Mouse (Mus musculus) forebrain, embryonic 11.5 days (tissue): ENCODE measurements around the gene Thsd4. TPM values are rescaled to one million over a fixed set of nuclear protein-coding genes. Genes with fewer than 3 reads are reported as not detected.
"Not testable (repeated sequence)": the region's sequence is repeated elsewhere in the genome, so short reads cannot be mapped to it uniquely, and the experiment has no call there.

Experiments used
- ATAC-seq: fragments of 200-750 bp; cut with Nextera tagmentation; replicated peaks from 2 replicates; pipeline ENCODE4 v1.8.0; 2017; ENCODE audit warnings: moderate TSS enrichment; ENCODE audit not compliant: low FRiP score
- DNase-seq: peaks from one replicate; pipeline ENCODE4 v3.0.0-alpha.2; 2017; ENCODE audit warnings: low spot score
- H3K27ac ChIP-seq: fragments of 300-500 bp; sonication (generic); 2 replicates; pipeline ENCODE4 v1.5.1; 2014; ENCODE audit warnings: low read depth, low read length
- H3K27me3 ChIP-seq: fragments of 300-500 bp; sonication (generic); 2 replicates; pipeline ENCODE4 v1.6.1; 2014; ENCODE audit warnings: mild to moderate bottlenecking, low read length, mixed read lengths; ENCODE audit not compliant: control insufficient read depth, insufficient read depth
- H3K36me3 ChIP-seq: fragments of 300-500 bp; sonication (generic); 2 replicates; pipeline ENCODE4 v1.6.1; 2014; ENCODE audit warnings: mild to moderate bottlenecking, low read length, moderate library complexity, mixed read lengths; ENCODE audit not compliant: control insufficient read depth, insufficient read depth
- H3K4me1 ChIP-seq: fragments of 300-500 bp; sonication (generic); replicated peaks from 2 replicates; pipeline ENCODE4 v1.6.1; 2014; ENCODE audit warnings: low read length, mixed read lengths; ENCODE audit not compliant: control insufficient read depth, insufficient read depth
- H3K4me2 ChIP-seq: fragments of 300-500 bp; sonication (generic); 2 replicates; pipeline ENCODE4 v1.6.1; 2014; ENCODE audit warnings: low read depth, mild to moderate bottlenecking, low read length, moderate library complexity, mixed read lengths; ENCODE audit not compliant: severe bottlenecking
- H3K4me3 ChIP-seq: fragments of 300-500 bp; sonication (generic); 2 replicates; pipeline ENCODE4 v1.5.1; 2014; ENCODE audit warnings: low read depth, low read length
- H3K9ac ChIP-seq: fragments of 300-500 bp; sonication (generic); 2 replicates; pipeline ENCODE4 v1.6.1; 2014; ENCODE audit warnings: low read length
- H3K9me3 ChIP-seq: fragments of 300-500 bp; sonication (generic); 2 replicates; pipeline ENCODE4 v1.6.1; 2016; ENCODE audit warnings: low read length, mixed read lengths; ENCODE audit not compliant: control insufficient read depth
- WGBS: fragments of 180-500 bp; shearing (Covaris S2); extraction: QIAGEN DNeasy Blood & Tissue Kit; methylation state at CpG from one replicate; pipeline ENCODE4 v1.1.7; 2014; 5-methylcytosine and 5-hydroxymethylcytosine counted together
- polyA plus RNA-seq: library from polyadenylated mRNA; unstranded; fragments of >200 nt; fragmentation: Nextera tagmentation; extraction: Ambion mirVana; gene quantifications from 2 replicates; pipeline ENCODE4 v1.2.1, GENCODE M21; 2014

Thsd4 gene
- polyA plus RNA-seq, 1 experiment from 2014 or later: 4.6 TPM

GRCm38 (mm10) chr9:60274503-60274902 is 247.3 kb downstream of the Thsd4 start:
- Histone ChIP-seq H3K27ac (no peak overlapping the region), H3K9me3 (no peaks in the 10 kb centered on the region), H3K4me2 (no peak overlapping the region), H3K36me3 (no peaks in the 10 kb centered on the region), H3K4me3 (no peak overlapping the region), H3K9ac (no peak overlapping the region), H3K4me1 (peaks cover 2% of the 10 kb centered on the region; the same call in 1 of the 2 replicates), H3K27me3 (peaks cover 19% of the 10 kb centered on the region)
- DNase-seq: no peak
- no peak for ATAC-seq
- WGBS: 85% methylated on average over 4 of the region's 4 CpGs

- H3K4me1 ChIP-seq, ATAC-seq, H3K4me3 ChIP-seq, H3K36me3 ChIP-seq, H3K9ac ChIP-seq, H3K9me3 ChIP-seq, H3K4me2 ChIP-seq, H3K27me3 ChIP-seq, DNase-seq, H3K27ac ChIP-seq: not testable (repeated sequence)
- WGBS: 86% methylated on average over 8 of the region's 8 CpGs
These were observed 249.5 kb downstream of the Thsd4 start for GRCm38 (mm10) chr9:60272345-60272744.

DNA sequence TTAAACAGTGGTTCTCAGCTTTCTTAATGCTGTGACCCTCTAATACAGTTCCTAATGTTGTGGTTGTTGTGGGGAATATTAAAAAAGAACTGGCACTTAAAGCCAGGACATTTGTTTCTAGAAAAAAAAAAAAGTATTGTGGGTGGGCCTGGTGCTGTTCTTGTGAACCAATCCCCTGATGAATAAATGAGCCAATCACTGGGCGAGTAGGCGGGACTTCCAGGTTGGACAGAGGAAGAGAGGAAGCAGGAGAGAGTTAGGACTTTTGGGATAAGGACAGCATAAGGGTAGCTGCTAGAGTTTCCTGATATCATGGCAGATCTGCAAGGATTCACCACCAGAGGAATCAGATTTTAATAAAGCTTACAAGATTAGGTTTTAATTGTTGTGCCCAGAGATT is 249.9 kb downstream of the Thsd4 start:
- H3K36me3 ChIP-seq: no peaks in the 10 kb centered on the region
- no peak for ATAC-seq
- 77% methylated on average over 2 of the region's 2 CpGs for WGBS
- H3K9me3 ChIP-seq: no peaks in the 10 kb centered on the region
- H3K4me2 ChIP-seq: no peak overlapping the region
- no peak overlapping the region for H3K9ac ChIP-seq
- no peak for DNase-seq
- no peak overlapping the region for H3K27ac ChIP-seq
- H3K4me3 ChIP-seq: no peak overlapping the region
- peaks cover 3% of the 10 kb centered on the region; the same call in 1 of the 2 replicates for H3K27me3 ChIP-seq
- peaks cover 10% of the 10 kb centered on the region for H3K4me1 ChIP-seq

DNA sequence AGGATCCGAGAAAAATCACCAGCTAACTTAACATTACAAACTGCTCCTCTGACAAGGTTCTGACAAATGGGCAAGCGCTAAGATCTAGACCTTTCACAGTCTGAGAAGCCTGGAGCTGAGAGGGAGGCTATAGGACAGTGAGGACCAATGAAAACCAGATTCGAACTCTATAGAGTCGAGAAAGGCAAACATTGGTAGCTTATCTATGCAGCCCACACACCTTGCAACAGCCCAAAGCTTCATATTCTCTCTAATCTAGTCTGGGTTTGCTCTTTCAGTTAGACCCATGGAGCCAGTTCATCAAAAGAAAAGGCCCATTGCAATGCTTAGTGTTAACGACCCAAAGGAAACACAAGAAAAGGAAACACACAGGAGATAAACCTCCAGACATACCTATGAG is 252.0 kb downstream of the Thsd4 start:
- no peak for DNase-seq
- no peak overlapping the region for H3K27ac ChIP-seq
- H3K4me2 ChIP-seq: no peak overlapping the region
- peaks cover 2% of the 10 kb centered on the region; the same call in 1 of the 2 replicates for H3K27me3 ChIP-seq
- WGBS: 86% methylated on average over 5 of the region's 5 CpGs
- H3K9ac ChIP-seq: no peak overlapping the region
- H3K36me3 ChIP-seq: no peaks in the 10 kb centered on the region
- H3K4me1 ChIP-seq: peaks cover 17% of the 10 kb centered on the region
- H3K4me3 ChIP-seq: no peak overlapping the region
- ATAC-seq: no peak
- no peaks in the 10 kb centered on the region for H3K9me3 ChIP-seq

DNA sequence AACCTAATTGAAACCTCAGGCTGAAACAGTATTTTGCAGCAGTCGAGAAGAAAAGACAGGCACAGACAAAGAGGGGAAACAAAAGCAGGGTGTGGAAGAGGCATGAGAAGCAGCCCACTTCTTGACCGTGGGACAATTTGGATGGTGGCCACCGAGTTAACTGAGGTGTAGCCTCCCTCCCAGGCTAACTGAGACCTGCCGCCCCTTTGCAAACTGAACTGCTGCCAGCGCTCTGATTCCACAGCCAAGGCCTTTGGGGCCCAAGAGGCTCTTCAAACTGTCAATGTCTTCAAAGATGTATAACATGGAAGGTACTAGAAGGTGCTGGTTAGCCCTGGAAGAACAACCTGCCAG is 254.6 kb downstream of the Thsd4 start:
- ATAC-seq (peak; percentile 53; the same call in 1 of the 2 replicates), DNase-seq (no peak)
- H3K9ac ChIP-seq: peak overlapping the region; percentile 3; the same call in 1 of the 2 replicates
- peak overlapping the region; percentile 78 for H3K27ac ChIP-seq
- H3K9me3 ChIP-seq: no peaks in the 10 kb centered on the region
- H3K27me3 ChIP-seq: no peaks in the 10 kb centered on the region; the same call in 1 of the 2 replicates
- no peaks in the 10 kb centered on the region for H3K36me3 ChIP-seq
- no peak overlapping the region for H3K4me3 ChIP-seq
- H3K4me1 ChIP-seq: peaks cover 17% of the 10 kb centered on the region
- peak overlapping the region; percentile 15; the same call in 1 of the 2 replicates for H3K4me2 ChIP-seq
- 35% methylated on average over 5 of the region's 5 CpGs for WGBS

GRCm38 (mm10) chr9:60266583-60267272 is 255.1 kb downstream of the Thsd4 start:
- 20% methylated on average over 15 of the region's 15 CpGs for WGBS
- Histone ChIP-seq H3K4me1 (peaks cover 17% of the 10 kb centered on the region), H3K4me2 (peak overlapping the region; percentile 15; the same call in 1 of the 2 replicates), H3K4me3 (no peak overlapping the region), H3K36me3 (no peaks in the 10 kb centered on the region), H3K27me3 (no peaks in the 10 kb centered on the region; the same call in 1 of the 2 replicates), H3K27ac (peak overlapping the region; percentile 78), H3K9ac (peak overlapping the region; percentile 3; the same call in 1 of the 2 replicates), H3K9me3 (no peaks in the 10 kb centered on the region)
- ATAC-seq (peak; percentile 78), DNase-seq (peak; percentile 79)

DNA sequence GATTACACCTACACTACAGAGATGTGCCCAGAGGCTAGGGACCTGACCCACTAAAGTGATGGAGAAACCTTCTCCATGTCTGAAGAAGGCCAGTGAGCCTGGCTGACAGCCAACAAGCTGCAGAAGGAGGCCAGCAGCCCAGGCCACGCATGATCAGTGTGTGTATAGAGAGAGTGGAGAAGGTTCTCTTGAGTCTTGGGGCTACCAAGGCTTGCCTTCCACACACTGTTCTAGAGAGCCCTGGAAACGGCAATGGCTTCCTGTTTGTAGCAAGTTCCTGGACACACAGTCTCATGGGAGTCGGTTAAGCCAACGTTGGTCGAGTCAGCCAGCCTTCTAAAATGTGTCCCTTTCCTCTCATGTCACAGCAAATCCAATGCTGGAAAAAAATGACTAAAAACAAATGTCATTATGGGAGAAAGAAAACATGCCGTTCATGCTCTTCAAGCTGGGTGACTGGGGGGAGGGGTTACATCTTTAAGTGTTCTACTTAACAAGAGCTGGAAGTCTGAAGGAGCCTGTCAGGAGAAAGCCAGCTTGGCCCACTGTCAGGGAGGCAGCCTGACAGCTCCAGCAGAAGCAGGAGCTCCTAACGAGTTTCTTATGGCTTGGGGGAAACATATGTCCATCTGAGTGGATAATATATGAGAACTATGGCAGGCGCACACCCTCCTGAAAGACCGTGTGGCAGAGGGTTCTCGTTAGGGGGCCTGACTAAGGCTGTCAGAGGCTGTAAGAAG is 257.1 kb downstream of the Thsd4 start:
- WGBS: 56% methylated on average over 10 of the region's 10 CpGs
- peaks cover 17% of the 10 kb centered on the region for H3K4me1 ChIP-seq
- ATAC-seq (no peak), DNase-seq (no peak)
- no peaks in the 10 kb centered on the region for H3K36me3 ChIP-seq
- H3K27me3 ChIP-seq: no peaks in the 10 kb centered on the region; the same call in 1 of the 2 replicates
- H3K9ac ChIP-seq: no peak overlapping the region
- no peaks in the 10 kb centered on the region for H3K9me3 ChIP-seq
- H3K4me2 ChIP-seq: no peak overlapping the region
- no peak overlapping the region for H3K4me3 ChIP-seq
- H3K27ac ChIP-seq: no peak overlapping the region

DNA sequence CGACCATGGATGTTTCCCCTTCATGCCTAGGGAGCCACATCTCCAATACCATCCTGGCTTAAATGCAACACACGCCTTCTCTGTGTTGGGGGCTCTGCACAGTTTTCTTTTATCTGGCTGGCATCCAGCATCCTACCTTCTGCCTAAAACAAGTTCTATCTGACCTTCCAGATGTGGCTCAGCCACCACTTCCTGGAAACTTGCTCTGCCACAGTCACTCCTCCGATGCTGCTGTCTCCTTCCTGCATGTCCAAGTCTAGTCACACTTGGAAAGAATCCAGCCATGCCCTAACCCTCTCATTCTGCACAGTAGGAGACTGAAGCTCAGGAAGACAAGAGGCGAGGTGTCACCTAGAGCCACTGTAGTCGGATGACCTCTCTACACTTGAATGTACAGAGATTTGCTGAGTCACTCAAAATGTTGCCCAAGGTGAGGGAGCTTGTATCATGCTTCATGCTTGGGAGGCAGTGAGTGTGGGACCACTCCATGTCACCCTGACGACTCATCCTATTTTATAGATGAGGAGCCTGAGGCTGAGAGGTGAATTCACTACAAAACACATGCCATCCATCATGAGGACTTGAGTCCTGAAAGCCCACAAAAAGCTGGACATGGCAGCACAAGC is 259.2 kb downstream of the Thsd4 start:
- H3K4me1 ChIP-seq: peaks cover 16% of the 10 kb centered on the region
- no peak overlapping the region for H3K27ac ChIP-seq
- H3K4me3 ChIP-seq: no peak overlapping the region
- DNase-seq: no peak
- H3K4me2 ChIP-seq: no peak overlapping the region
- no peaks in the 10 kb centered on the region for H3K27me3 ChIP-seq
- H3K36me3 ChIP-seq: no peaks in the 10 kb centered on the region
- no peaks in the 10 kb centered on the region for H3K9me3 ChIP-seq
- WGBS: 81% methylated on average over 6 of the region's 6 CpGs
- no peak for ATAC-seq
- H3K9ac ChIP-seq: no peak overlapping the region
